Mouse (Mus musculus): ENCODE data around the gene Mrpl27.
A peak's percentile ranks its signal among the peaks of the same experiment; 100 is the strongest.
"Not testable (repeated sequence)": the region's sequence is repeated elsewhere in the genome, so short reads cannot be mapped to it uniquely, and the experiment has no call there.

Mrpl27 gene

GRCm38 (mm10) chr11:94653663-94654436, at the start of gene Mrpl27, which contains the start of gene Eme1:
TSS of gene Mrpl27 (plus strand) at chr11:94653767.
TSS of gene Eme1 (minus strand) at chr11:94653964.
- peak in 1 of 2 experiments; percentile 80 for DNase-seq (ENCODE audit: low spot score in 2 of 2)

DNA sequence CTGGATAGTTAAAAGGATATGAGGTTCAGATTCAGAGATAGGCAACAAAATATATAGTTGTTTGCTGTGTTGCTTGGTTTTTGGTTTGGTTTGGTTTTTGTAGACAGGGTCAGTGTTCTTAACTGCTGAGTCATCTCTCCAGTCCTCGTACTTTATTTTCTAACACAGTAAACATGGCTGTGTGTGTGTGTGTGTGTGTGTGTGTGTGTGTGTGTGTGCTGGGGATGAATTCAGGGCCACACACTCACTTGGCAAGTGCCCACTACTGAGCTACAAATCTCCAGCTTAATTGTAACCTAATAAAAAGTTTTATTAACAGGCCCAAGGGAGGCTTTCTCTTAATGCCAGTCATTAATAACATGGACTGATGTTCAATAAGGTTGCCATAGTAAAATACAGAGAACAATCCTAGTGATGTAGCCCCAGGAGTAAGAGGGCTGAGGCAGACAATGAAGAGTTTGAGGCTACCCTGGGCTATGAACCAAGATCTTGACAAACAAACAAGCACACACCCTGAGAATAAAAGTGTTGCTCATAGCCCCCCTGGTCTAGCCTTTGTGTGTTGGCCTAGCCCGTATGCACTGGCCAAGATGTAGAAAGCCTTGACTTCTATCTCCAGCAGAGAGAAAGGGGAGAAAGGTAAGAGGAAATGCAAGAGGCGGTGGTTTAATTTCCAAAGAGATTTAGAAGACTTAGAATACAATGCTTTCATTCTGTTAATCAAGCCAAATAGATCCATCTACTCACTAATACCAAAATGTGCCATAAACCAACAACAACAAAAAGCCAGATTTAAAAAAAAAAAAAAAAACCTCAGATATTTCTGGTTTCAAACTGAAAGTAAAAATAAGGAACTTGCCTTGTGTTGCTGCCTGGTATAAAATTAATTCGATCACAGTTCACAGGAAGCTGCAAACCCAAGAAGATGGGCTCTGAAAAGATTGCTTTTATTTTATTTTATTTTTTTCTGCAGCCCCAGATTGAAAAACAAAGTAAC, 42.5 kb upstream of the Mrpl27 start:
- no peak for DNase-seq (ENCODE audit: low spot score in 2 of 2)

GRCm38 (mm10) chr11:94614603-94615002, 39.0 kb upstream of the Mrpl27 start:
- no peak for DNase-seq (ENCODE audit: low spot score in 2 of 2)

GRCm38 (mm10) chr11:94615494-94615893, 38.1 kb upstream of the Mrpl27 start:
- DNase-seq (ENCODE audit: low spot score in 2 of 2), result no peak

GRCm38 (mm10) chr11:94617646-94618045, 35.9 kb upstream of the Mrpl27 start:
- no peak for DNase-seq (ENCODE audit: low spot score in 2 of 2)

GRCm38 (mm10) chr11:94620766-94621457, 32.7 kb upstream of the Mrpl27 start:
- no peak for DNase-seq (ENCODE audit: low spot score in 2 of 2)

GRCm38 (mm10) chr11:94621458-94621852, 32.1 kb upstream of the Mrpl27 start:
- DNase-seq (ENCODE audit: low spot score in 2 of 2), result no peak

GRCm38 (mm10) chr11:94622162-94622561, 31.4 kb upstream of the Mrpl27 start:
- DNase-seq (ENCODE audit: low spot score in 2 of 2), result no peak

DNA sequence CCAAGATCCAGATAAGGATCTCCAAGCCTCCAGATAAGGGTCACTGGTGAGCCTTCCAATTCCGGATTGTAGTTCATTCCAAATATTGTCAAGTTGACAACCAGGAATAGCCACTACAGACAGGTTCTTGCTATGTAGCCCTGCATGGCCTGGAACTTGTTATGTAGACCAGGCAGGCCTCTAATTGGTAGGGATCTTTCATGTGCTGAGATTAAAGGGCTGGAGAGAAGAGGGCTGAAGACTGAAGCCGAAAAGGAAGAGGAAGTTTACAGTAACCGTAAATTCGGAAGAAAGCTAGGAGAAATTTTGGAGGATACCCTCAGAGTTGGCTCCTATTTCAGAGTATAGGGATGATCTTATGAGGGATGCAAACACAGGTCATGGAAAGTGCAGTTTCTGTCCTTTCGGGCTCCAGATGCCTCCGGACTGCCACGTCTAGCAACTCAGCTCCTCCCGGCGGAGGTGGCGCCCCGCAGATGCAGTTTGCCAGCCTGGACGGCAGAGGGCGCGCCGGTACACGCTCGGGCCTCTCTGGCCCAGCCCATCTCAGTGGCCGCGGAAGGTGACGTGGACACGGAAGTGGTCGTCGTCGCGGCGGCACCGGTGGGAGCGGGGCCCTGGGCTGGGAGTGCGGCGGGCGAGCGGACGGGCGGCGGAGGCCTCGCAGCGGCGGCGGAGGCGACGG, 24.2 kb upstream of the Mrpl27 start, which contains the start of gene Lrrc59:
Gene Lrrc59 (plus strand): TSS at position 569 of the 685 bp plus-strand sequence.
- DNase-seq (ENCODE audit: low spot score in 2 of 2), result peak; percentile 84 to 93

DNA sequence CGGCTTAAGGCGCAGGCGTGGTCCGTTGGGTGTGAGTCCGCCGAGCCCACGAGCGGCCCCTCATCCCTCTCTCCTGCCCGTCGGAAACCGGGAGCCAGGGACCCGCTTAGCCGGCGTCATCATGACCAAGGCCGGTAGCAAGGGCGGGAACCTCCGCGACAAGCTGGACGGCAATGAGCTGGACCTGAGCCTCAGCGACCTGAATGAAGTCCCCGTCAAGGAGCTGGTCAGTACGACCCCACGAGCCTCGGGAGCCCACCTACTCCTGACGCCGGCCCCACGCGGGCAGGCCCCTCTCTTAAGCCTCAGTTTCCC, 23.7 kb upstream of the Mrpl27 start:
- DNase-seq (ENCODE audit: low spot score in 2 of 2), result peak in 1 of 2 experiments; percentile 23

DNA sequence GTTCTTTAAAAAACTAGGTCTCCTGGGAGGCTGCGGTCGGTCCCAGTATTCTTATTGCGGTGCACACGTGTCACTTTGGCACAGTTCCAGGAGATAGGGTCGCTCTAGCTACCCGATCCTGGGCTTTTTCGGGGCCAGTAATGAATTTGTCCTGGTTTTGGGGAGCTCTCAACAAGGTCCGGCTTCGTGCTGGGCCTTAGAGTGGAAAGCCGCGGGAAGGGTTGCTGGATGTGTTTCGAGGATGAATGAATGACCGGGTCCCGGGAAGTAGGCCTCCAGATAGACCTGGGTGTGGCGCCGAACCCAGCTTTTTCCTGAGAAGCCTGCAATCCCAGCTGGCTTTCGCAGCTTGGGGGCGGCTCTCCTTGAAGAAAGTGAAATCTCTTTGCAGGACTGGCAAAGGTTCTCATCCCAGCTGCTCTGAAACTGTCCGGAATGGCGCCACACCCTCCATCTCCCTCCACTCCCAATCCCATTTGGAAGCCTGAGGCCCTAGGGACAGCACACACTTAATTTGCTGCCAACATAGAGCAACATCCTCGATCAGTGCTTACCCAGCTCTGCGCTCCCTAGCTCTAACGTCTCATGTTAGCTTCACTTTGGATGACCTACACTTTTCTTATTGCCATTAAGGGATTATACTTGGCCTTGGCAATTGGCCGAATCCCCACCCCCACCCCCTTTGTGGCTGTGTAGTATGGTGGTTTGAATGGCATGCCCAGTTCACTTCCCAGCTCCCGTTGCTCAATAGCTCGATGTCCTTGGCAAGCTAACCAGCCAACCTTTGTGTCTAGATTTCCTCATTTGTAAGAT, 23.2 kb upstream of the Mrpl27 start:
- peak in 1 of 2 experiments; percentile 16 for DNase-seq (ENCODE audit: low spot score in 2 of 2)

DNA sequence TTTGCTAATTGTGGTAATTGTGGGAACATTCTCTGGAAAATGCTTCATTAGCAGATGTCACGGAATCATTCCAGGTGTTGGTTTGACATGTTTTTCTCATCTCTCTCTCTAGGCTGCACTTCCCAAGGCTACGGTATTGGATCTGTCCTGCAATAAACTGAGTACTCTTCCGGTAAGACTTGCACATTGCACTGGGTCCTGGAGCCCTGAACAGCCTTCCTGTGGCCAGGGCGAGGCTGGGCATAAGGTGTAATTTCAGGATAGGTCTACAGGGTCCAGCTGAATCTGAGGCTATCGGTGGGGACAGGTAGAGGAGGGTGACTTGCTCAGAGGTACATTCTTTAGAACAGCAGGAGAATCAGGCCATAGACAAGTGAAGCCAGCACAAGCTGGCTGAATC, 21.6 kb upstream of the Mrpl27 start:
- DNase-seq (ENCODE audit: low spot score in 2 of 2), result no peak

- DNase-seq (ENCODE audit: low spot score in 2 of 2), result no peak
These were observed 20.6 kb upstream of the Mrpl27 start for GRCm38 (mm10) chr11:94632988-94633387.

DNA sequence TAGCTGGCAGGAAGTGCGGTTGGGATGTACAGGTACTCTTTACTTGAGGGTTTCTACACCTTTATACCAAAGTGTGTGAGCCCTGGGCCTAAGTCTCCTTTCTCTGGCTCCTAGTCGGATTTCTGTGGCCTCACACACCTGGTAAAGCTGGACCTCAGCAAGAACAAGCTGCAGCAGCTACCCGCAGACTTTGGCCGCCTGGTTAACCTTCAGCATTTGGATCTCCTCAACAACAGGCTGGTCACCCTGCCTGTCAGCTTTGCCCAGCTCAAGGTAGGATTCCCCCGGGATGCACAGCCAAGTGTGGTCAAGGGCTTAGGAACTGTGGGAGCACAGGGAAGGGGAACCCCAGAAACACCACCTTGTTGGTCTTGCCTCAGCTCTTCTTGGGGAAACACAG, 19.1 kb upstream of the Mrpl27 start:
- DNase-seq (ENCODE audit: low spot score in 2 of 2), result no peak

DNA sequence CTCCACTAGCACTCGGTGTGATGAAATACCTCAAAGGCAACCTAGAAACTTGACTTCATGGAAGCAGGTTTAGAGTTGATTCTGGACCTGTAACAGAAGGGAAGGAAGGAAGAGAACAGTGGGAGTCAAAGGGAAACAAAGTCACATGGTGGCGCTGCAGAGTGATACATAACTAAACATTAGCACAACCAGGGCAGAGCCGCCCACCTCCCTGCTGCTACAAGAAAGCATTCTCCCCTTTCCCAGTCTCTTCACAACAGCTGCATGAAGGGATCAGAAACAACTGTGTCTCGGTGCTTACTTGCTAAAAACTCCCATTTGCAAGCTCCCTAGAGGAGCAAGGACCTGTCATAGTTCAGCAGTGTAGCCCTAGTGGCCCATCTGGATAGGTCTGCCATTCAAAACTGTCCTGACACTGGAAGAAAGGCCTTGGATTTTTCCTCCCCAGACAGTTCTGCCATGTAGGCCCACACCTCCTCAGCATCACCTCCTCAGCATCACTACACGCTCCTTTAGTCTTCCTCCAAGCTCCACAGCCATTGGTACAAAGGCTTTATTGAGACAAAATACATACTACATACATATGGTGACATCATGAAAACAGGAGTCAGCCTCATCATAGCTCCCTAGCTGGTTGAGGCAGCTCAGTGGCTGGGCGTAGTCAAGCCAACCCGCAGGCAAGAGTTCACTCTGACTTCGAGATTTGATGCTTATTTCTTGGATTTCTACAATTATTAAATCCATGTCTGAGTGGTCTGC, 8.9 kb upstream of the Mrpl27 start:
- DNase-seq (ENCODE audit: low spot score in 2 of 2), result no peak

DNA sequence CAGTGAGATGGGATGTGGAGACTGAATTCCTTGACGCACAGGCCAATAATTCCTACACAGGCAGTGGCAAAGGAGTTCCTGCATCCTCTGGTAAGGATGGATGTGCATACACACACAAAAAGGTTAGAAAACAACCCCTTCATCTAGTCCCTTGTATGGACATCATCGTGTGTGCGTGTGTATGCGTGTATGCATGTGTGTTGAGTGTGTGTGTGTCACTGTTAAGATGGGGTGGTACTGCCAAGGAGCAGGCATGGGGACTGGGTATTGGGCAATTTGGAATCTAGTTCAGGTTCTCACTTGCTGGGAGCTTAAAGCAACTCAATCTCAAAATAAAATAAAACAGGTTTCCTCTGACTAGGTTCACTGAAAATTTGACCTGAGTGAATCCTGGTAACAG, 7.1 kb upstream of the Mrpl27 start:
- no peak for DNase-seq (ENCODE audit: low spot score in 2 of 2)

- not testable (repeated sequence) for DNase-seq (ENCODE audit: low spot score in 2 of 2)
These were observed 2.3 kb upstream of the Mrpl27 start for GRCm38 (mm10) chr11:94651241-94651640.

- no peak for DNase-seq (ENCODE audit: low spot score in 2 of 2)
These were observed 594 bp upstream of the Mrpl27 start for GRCm38 (mm10) chr11:94652973-94653372.

- no peak for DNase-seq (ENCODE audit: low spot score in 2 of 2)
These were observed 7.8 kb downstream of the Mrpl27 start for GRCm38 (mm10) chr11:94661344-94661743.

DNA sequence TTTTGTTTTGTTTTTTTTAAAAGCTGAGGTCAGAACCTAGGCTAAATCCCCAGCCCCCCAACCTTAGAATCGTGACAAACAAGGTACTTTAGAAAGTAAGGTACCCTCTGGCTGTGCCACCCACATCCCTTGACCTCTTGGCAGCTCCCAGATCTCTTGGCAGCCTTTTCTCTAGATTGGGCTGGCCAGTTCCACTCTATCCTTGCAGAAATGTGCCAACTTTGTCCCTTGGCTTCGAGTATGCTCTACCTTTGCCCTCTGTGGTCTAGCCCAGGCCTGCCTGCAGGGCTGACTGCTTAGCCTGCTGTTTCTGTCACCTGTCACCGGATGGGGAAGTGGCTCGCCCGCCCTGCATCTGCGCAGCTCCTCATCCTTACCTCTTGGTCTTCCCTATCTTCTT, 11.7 kb downstream of the Mrpl27 start:
- DNase-seq (ENCODE audit: low spot score in 2 of 2), result no peak
